Mouse (Mus musculus) gastrocnemius, postnatal 10 days (tissue): Measurements from ENCODE around the gene Mturn. TPM values are rescaled to one million over a fixed set of nuclear protein-coding genes. Genes with fewer than 3 reads are reported as not detected.

ENCODE experiments used
- DNase-seq: peaks from one replicate; pipeline ENCODE4 v3.0.0; 2021; ENCODE audit warnings: mixed read lengths
- total RNA-seq, 2 experiments: library from RNA; stranded (reverse); gene quantifications; 2 replicates each; pipeline ENCODE4 v1.2.3; 2021

Mturn gene
- total RNA-seq, 2 experiments from 2014 or later = 7.3 to 7.9 TPM

- DNase-seq = no peak
Observed at GRCm38 (mm10) chr6:54731726-54732125, 50.3 kb downstream of the Mturn start.

DNA sequence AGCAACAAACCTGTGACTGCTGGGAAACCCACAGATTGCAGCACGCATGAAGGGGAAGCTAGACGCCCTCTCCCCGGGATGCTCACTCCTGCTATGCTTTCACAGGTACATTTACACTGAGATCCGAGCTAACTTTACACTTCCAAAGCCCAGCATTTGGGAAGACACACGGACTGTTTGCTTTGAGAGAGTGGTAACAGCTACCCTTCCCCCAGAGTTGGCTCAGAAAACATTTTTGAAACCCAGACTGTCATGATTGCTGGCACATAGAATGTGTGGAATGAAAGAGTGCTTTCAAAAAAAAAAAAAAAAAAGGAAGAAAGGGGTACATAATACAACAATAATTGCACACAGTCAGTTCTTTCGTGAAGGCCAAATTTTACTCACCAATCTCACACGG is 51.3 kb downstream of the Mturn start:
- DNase-seq = no peak

DNA sequence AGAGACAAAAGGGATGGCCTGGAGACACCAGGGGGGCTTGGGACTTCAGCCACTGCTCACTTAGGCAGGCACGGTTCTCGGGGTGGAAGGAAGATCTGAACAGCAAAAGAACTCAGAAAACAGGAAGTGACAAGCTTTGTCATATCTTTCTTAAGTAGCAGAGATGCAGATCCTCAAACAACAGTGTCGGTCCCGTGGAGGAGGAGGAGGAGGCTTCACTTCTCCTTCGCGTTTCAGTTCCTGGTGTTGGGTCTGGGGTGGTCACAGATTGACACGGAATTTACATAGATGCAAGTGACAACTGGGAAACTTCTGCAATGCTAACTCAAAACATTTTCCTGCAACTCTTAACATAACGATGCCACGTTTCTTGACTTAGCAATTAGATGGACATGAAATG is 54.7 kb downstream of the Mturn start:
- DNase-seq = no peak

- no peak for DNase-seq
Observed at GRCm38 (mm10) chr6:54737255-54737654, 55.8 kb downstream of the Mturn start.

GRCm38 (mm10) chr6:54737684-54738083 is 56.3 kb downstream of the Mturn start:
- DNase-seq = no peak

DNA sequence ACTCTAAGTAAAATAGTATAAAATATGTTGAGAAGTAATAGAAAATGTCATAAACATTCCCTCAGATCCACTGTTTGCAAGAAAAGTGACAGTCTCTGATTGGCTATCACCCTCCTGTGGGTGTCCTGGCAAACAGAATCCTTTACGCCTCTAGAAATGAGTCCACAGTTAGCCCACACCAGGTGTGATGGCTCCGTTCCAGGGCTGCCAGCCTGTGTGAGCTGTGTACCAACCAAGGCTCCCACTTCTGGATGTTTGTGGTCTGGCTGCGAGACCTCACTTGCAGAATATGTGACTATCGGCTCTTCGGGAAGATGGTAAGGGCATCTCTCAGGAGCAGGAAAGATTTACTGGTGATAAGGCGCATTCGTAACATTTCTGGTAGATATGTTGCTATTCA is 67.6 kb downstream of the Mturn start:
- no peak for DNase-seq

- DNase-seq = no peak
Observed at GRCm38 (mm10) chr6:54751621-54752020, 70.2 kb downstream of the Mturn start.

- no peak for DNase-seq
Observed at GRCm38 (mm10) chr6:54752076-54752475, 70.7 kb downstream of the Mturn start.

Other genes with a start within 250 kb of the Mturn start
- gene Scrn1, start 115.1 kb upstream of the Mturn start, total RNA-seq = 10 to 100 TPM; 14.3 to 15.9 TPM
- 1 to 10 TPM; 6.0 to 7.5 TPM for gene Plekha8, start 86.5 kb upstream of the Mturn start, total RNA-seq
- gene Fkbp14, start 84.3 kb upstream of the Mturn start, total RNA-seq = 10 to 100 TPM; 20.9 to 26.6 TPM
- gene Znrf2, start 135.3 kb downstream of the Mturn start, total RNA-seq = 10 to 100 TPM; 10.2 to 10.4 TPM